Mouse (Mus musculus): ENCODE results near the gene Tmco4. TPM values are rescaled to one million over a fixed set of nuclear protein-coding genes. Genes with fewer than 3 reads are reported as not detected.
"Not testable (repeated sequence)": the region's sequence is repeated elsewhere in the genome, so short reads cannot be mapped to it uniquely, and the experiment has no call there.

The Tmco4 gene
- total RNA-seq, 2 experiments from 2014 or later, result 11.7 to 14.2 TPM

DNA sequence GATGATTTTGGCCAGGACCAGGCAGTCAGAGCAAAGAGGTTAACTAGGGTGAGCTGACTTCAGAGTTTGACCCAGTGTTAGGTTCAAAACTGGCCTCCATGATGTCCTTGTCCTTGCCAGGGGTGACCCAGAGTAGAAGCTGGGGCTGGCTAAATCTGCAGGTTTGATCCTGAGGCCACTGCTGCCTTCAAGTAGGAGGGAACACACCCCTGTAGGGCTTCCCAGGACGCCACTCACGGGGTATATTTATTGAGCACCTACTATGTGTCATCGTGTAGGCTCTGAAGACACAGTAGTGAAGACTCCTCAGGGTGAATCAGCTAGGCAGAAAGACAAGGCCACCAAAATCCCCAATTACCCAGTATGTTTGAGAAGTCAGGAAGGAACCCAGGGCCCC lies 1.0 kb downstream of the Tmco4 start:
- no peak for DNase-seq

DNA sequence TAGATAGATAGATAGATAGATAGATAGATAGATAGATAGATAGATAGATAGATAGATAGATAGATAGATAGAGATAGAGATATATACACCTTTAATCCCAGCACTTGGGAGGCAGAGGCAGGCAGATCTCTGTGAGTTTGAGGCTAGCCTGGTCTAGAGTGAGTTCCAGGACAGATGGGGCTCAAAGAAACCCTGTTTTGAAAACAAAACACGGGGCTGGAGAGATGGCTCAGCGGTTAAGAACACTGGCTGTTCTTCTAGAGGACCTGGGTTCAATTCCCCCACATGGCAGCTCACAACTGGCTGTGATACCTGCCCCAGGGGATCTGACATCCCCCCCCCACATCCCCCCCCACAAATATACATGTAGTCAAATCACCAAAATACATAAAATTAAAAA lies 1.9 kb downstream of the Tmco4 start:
- DNase-seq, result not testable (repeated sequence)

DNA sequence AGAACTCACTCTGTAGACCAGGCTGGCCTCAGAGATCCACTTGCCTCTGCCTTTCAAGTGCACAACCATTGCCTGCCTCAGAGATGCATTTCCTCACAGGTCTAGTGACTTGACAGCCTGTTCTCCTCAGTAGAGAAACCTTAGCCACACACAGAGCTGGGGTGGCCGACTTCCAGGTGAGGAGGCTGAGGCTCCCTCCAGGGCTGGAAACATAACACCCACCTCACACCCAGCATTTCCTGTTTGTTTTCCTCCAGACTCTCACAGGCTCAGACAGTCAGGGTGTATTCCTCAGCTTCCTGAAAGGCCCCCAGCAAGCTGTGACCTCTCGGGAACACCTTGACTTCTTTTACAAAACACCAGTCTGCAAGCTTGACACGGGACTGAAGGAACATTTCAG lies 2.5 kb downstream of the Tmco4 start:
- no peak for DNase-seq

DNA sequence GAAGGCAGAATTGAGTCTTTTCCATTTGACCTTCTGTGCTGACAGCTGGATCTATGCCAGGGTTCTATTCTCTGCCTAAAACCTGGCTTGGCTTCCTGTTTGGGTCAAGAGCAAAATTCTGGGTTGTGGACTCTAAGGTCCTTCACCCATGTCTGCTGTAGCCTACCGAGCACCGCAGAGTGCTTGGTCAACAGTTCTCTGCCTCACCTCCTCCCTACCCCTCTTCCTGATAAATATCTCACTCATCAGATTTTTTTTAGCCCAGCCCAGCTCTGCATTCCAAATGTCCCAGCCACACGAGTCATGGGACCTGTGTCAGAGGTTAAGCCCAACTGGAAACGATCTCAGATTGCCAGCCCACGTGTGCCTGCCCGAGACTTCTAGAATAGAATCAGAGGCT lies 3.4 kb downstream of the Tmco4 start:
- no peak for DNase-seq

DNA sequence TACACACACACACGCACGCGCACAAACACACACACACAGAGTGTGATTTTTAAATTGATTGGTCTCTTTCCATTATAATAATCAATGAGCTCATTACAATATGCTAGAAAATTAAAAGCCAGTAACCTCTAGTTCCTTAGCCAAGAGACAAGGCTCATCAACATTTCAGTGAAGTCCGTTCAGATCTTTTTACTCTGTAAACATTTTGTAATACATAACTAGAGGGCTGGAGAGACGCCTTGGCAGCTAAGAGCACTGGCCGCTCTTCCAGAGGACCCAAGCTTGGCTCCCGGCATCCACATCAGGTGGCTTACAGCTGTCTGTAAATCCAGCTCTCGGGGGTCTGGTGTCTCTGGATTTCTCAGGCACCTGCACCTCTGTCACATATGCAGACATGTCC lies 7.3 kb downstream of the Tmco4 start:
- no peak for DNase-seq

DNA sequence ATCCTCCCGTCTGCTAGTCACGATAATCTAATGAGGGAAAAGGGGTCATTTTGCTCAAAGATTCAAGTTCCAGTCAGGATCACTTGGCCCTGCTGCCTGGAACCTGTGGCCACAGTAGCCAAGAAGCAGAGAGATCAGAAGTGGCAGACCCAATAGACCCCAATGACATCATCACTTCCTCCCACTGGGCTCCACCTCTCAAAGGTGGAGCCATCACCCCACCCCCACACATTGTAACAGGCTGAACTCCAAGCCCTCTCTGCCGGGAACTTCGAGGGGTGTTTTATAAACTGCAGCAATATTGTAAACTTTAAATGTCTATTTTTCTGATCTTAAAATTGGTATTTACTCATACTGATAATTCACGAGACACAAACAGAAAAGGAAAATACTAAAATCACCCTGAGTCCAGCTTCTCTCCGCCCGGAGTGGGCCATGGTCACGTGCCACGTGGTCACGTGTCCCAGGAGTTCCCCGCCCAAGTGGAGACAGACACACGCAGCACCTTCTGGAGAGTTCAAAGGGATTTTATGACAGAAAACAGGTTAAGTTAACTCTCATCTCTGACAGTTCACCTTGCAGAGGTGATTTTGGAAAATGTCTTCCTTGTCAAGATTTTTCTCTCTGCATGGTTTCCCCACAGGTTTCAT lies 8.2 kb downstream of the Tmco4 start:
- DNase-seq, result no peak

DNA sequence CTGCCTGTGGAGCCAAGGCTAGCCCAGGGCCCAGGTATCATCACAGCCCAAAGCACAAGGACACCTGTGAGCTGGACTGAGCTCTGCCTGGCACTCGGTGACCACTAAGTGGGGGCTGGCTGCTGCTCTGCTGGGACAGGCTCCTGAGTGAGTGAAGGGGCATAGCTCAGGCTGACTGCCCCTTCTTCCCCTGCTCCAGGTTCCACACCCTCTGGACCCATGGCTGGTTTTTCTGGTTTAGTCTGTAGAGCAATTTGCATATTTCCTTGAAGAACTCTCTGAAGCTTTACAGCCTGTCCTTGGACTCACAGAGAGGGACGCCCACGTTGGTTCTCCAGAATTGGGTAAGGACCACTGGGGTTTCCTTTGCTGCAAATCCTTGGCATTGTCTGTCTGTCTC lies 10.7 kb downstream of the Tmco4 start:
- DNase-seq, result no peak

DNA sequence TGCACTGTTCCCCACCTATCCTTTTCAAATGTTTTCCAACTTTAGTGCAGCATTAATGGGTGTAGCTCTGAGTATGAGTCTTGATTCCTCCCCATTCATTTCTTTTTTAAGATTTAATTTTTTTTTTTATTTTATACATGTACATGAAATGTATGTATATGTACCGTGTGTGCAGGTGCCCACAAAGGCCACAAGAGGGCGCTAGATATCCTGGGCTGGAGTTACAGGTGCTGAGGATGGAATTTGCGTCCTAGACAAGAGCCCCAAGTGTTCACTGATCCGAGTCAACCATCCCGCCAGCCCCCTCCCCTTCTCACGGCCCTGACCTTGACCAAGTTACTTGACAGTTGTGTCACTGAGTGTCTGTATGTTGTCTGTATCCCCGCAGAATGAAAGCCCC lies 12.1 kb downstream of the Tmco4 start:
- no peak for DNase-seq

DNA sequence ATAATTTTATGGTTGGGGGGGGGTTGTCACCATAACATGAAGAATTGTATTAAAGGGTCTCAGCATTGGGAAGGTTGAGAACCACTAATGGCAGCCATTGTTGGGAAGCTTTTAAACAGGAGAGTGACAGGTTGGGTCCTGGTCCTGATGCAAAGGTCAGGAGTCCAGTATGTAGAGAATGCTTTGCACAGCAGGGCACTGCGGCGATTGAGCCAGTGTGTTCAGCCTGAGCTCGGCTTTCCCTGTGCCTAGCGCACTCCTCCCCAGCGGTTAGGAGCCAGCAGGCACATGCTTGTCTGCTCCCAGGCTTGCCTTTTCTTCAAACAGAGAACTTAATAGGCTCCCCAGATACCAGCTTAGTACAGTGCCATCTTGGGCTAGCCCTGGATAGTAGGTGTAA lies 13.6 kb downstream of the Tmco4 start:
- DNase-seq, result no peak

DNA sequence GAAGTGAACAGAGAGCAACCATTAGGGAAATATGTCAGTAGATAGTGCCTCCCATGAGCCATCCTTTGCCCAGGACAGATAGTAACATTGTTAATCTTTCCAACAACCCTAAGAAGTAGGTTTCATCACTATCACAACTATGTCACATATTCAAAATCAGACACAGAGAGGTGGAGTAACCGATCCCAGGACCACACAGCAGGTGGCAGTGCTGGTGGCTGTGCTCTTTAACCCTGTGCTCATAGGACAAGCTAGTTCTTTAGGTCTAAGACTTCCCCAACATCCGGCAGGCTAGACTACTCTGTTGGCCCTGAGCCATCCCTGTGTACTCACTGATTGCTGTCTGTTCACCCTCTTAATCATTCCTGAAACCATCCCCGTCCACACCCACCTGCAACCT lies 21.7 kb downstream of the Tmco4 start:
- no peak for DNase-seq

DNA sequence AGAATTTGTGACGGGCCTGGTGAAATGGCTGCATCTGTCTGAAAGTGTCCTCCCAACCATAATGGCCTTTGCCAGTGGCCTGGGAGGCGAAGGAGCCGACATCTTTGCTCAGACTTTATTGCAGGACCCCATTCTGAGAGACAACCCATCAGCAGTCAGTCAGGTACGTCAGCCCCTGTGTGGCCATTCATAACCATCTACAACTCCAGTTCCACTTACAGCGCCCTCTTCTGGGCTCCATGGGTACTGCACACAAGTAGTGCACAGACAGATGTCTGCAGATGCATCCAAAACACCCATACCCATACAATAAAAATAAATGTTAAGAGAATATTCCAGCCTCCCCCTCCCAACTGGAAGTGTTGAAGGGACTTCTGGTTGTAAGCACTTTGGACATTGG lies 23.7 kb downstream of the Tmco4 start:
- peak; percentile 22 for DNase-seq

DNA sequence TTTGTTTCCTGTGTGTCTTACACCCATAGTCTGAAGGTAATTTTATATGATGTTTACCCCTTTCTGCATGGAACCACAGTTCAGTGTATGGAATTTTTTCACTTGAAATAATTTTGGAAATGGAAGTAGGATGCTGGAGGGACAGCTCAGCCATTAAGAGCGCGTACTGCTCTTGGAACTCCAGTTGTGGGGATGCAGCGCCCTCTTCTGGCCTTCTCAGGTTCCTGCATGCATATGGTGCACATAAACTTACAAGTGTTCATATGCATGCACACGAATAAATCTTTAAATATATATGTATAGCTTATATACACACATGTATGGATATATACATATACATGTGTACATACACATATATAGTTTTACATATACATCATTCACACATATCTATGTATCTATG lies 24.4 kb downstream of the Tmco4 start:
- no peak for DNase-seq

DNA sequence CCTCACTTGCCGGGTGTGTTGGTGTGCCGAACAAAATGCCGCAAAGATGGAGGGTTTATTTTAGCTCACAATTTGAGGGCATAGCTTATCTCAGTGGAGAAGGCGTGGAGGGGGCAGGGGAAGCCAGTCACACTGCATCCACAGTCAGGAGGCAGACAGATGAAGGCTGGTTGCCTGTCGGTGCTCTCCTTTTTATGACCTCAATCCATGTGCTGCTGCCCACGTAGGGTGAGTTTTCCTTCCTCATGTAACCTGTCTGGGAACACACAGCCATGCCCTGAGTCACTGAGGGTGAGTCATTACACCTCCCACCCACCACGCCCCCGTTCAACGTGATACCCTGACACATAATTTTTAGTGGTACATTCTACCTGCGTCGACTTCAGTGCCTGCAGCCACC lies 25.9 kb downstream of the Tmco4 start:
- DNase-seq, result no peak

DNA sequence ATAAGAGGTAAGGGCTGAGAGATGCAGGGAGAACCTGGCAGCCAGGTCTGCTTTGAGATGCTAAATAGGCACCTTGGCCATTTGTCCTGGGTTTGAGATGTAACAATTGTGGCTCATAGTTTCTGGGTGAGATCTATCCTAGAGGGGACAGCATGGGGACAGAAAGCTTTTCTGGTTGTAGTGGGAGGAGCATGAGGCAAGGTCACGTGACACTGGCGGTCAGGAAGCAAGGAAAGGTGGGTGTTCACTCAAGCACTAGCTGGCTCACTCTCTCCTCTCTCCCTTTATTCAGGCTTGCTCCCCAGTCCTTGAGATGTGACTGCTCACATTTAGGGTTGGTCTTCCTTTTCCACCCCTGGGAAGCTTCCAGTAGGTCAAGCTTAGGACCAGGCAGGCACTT lies 28.3 kb downstream of the Tmco4 start:
- no peak for DNase-seq

DNA sequence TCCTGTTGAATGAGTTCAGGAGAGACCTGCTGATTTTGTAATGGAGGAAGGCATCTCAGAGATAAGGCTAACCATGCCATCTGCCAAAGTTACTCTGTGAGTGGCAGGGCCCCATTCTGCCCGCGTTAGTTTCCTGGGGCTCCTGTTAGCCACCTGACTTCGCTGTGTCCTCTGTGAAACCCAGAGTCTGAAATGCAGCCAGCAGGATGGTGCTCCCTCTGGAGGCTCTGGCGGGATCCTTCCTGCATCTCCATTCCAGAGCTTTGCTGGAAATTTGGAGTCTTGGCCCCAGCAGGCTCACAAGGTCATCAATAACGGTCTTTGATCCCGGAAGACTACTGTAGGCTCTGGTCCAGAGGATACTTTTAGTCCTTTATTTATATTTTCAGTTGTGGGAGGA lies 28.7 kb downstream of the Tmco4 start:
- DNase-seq, result peak; percentile 60

DNA sequence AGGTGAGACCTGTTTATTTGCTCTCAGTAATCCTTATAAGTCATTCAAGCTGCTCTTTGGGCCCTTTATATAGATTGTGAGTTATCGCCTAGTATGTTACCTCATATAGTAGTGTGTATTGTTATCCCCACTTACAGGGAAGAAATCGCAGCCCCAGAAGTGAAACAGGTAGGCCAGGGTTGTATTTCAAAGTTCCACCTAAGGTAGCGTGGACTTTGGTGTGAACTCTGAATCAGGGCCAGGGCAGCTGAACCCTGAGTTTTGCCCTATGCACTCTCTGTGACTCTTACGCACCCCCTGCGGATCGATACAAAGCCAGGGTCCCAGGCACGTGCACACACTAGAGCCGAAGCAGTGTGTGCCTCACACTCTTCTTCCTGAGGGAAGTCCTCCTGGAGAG lies 31.4 kb downstream of the Tmco4 start:
- no peak for DNase-seq

DNA sequence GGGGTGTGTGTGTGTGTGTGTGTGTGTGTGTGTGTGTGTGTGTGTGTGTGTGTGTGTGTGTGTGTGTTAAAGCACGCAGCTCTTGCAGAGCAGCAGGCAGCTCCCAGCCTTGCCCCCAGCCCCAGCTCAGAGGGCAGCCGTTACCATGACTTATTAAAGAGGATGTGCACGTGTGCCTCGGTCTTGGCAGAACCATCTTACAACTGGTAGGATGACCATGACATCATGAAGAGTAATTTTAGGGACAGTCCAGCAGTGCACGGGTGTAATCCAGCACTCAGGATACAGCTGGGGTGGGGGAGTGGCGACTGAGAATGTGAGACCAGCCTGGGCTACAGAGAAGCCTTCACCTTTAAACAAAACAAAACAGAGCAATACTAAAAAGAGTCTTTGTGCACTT lies 32.5 kb downstream of the Tmco4 start:
- DNase-seq, result no peak

DNA sequence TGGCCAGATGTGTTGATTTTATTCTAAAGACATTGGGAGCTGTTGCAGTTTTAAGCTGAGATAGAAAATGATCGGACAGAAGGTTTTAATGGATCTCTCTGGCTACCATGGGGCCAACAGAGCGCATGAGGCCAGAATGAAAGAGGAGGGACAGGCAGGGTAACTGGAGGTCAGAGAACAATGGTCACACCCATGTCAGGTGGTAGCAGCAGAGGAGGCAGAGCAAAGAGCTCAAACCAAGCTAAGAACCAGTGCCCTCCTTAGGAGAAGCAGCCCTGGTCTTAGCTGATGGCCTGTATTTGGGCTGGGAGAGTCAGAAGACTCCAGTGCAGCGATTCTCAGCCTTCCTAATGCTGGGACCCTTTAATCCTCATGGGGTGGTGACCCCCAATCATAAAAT lies 34.7 kb downstream of the Tmco4 start:
- no peak for DNase-seq

DNA sequence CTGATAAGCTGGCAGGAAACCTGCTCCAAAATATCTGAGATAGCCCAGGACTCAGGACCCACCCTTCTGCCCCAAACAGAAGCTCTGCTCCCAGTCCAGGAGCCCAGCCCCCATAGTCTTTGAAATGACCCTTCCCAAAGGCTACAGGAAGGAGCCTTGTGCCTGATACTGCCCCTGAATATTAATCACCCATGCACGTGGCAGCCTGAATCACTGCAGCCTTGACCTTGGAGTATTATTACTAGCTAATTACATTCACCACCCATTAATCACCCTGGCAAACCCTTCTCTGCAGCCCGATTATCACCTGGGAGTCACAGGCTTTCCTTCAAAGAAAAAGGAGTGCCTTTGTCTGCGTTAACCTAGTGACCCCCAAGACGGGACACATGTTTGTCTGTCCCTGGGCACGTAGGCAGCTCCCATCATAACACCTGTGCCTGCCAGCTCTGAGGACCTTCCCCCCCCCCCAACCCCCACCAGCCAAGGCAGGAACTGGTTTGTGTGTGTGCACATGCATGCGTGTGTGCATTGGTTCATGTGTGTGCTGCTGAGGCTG lies 35.4 kb downstream of the Tmco4 start:
- DNase-seq, result no peak

DNA sequence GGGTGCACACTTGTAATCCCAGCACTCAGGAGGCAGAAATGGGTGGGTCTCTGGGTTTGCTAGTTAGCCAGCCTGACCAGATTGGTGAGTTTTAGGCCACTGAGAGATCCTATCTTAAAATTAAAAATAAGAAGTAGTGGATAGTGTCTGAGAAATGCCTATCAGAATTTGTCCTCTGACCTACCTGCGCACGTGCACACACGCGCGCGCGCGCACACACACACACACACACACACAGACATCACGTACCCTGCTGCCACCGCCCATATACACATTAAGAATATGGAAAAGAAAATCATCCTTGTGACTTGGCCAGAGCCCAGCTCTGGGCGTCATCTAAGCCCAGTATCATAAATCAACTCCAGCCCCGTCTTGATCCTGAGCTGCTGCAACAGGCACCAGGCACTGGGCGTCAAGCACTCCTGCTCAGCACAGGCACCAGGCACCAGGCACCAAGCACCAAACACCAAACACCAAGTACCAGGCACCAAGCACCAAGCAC lies 38.6 kb downstream of the Tmco4 start:
- no peak for DNase-seq

DNA sequence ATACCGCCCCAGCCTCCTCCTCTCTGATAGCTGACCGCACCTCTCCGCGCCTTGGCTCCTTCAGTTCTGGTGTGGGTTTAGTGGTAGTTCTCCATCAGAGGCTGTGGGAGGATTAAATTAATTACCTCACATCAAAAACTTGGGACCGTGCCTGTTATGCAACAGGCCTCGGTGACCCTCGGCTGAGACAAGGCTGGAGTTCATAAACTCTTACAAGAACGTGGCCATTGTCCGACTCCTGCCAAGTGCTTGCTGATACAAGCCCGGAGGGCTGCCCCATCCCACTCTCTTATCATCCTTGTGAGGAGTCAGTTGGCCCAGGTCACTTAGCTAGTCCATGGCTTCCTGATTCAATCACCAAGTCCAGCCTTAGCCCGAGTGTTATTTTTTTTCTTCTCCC lies 40.6 kb downstream of the Tmco4 start:
- DNase-seq, result no peak

DNA sequence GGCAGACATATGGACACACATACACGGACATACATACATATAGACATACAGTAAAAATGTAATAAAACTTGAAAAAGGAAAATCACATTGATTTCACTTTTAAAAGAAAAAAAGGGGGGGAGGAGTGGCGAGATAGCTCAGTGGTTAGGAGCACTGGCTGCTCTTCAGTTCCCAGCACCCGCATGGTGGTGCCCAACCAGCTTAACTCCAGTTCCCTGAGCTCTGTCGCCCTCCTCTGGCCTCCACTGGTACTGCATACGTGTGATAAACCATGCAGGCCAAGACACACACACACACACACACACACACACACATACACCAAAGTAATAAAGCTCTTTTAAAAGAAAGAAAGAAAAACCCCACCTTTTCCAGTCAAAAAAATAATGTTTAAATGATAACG lies 42.1 kb downstream of the Tmco4 start:
- peak; percentile 23 for DNase-seq

DNA sequence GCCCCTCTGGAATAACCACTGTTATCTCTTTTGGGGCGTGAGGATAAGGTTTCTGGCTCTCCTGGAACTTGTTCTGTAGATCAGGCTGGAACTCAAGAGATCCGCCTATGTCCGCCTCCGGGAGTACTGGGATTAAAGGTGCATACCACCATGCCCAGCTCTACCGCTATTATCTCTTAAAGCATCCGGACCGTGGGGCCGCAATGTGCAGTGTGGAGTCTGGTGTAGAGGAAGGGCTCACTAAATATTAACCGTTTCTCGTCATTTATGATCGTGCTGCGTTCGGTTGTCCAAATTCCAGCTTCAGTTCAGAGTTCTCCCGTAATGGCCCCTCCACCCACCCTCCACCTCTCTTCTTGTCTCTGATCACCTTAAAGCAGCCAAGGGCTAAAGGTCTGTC lies 45.7 kb downstream of the Tmco4 start:
- DNase-seq, result no peak

DNA sequence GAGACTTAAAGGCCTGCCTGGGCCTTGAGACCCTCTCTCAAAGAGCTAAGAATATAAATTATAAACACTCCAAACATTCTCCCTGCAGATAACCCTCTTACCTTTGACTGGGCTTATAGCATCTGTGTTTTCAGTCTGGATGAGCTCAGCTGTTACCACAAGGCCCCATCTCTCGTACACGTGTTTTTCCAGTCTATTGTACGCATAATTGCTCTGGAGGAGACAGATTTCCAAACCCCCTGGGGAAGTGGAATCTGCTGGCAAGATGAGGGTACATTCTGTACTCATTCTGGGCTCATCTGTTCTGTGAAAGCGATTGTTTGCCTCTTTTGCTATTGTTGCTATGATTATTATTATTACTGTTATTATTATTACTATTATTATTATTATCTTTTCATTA lies 46.3 kb downstream of the Tmco4 start:
- no peak for DNase-seq

DNA sequence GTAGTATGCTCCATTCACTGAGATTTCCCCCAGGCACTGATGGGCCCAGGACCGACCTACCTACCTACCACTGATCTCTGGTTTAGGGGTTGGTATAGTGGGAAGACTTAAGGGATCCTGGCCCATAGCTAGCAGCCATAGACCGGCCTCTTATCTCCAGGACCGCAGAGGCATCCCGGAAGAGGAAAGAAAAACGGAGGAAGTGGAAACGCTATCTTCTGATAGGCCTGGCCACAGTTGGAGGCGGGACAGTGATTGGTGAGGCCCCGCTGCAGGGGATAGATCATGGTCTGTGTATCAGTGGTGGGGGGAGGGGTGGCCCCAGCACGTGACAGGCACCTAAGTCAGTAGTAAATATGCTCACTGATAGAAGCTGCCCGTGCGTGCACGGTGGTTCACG lies 46.7 kb downstream of the Tmco4 start:
- no peak for DNase-seq

Measured in heart, postnatal 4 days (tissue).